Mouse (Mus musculus) E14TG2a.4 (cell line): Measurements from ENCODE around the gene Sh3bgrl3.
"Not testable (repeated sequence)": the region's sequence is repeated elsewhere in the genome, so short reads cannot be mapped to it uniquely, and the experiment has no call there.

Experiments used
- H3K27me3 ChIP-seq: 2 replicates; pipeline ENCODE4 v1.6.1; 2014; ENCODE audit warnings: low read length, control low read depth; ENCODE audit not compliant: insufficient read depth
- H3K36me3 ChIP-seq: 2 replicates; pipeline ENCODE4 v1.6.1; 2014; ENCODE audit warnings: low read length, control low read depth; ENCODE audit not compliant: insufficient read depth
- H3K4me1 ChIP-seq: replicated peaks from 2 replicates; pipeline ENCODE4 v1.6.1; 2014; ENCODE audit warnings: low read depth, low read length, control low read depth
- H3K4me3 ChIP-seq: replicated peaks from 2 replicates; pipeline ENCODE4 v1.5.1; 2014; ENCODE audit warnings: mild to moderate bottlenecking, low read length
- H3K9me3 ChIP-seq: 2 replicates; pipeline ENCODE4 v1.6.1; 2014; ENCODE audit warnings: low read length, control low read depth
- CTCF ChIP-seq: conservative IDR thresholded peaks from 2 replicates; pipeline ENCODE4 v1.5.1; 2014; ENCODE audit warnings: low read length
- NANOG ChIP-seq: IDR thresholded peaks from 2 replicates; pipeline ENCODE4 v1.6.1; 2014; ENCODE audit warnings: borderline replicate concordance, low read length, mixed read lengths
- POU5F1 ChIP-seq: IDR thresholded peaks from 2 replicates; pipeline ENCODE4 v1.6.1; 2014; ENCODE audit warnings: low read length, borderline replicate concordance

The Sh3bgrl3 gene

DNA sequence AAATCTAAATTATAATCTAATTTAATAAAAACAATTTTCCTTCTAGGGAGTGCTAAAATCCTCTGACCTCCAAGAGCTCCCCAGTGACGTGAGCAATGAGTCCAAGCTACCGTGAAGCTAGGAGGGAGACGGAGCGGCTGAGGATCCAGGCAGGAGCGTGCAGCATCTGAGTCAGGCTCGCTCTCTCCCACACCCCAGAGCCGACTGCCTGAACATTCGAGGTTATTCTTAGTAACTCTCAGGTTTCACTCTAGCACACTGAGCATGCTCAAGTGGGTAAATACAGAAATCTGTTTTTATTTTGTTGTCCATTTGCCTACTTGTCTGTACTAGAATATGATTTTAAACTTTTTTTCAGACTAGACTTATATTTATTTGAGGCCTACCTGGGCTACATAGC is 28.2 kb upstream of the Sh3bgrl3 start:
- no peaks in the 10 kb centered on the region; the same call in 1 of the 2 replicates for H3K4me1 ChIP-seq
- peaks cover 69% of the 10 kb centered on the region for H3K36me3 ChIP-seq
- no peaks in the 10 kb centered on the region for H3K9me3 ChIP-seq
- no peak overlapping the region for H3K4me3 ChIP-seq
- no peaks in the 10 kb centered on the region for H3K27me3 ChIP-seq
- TF ChIP-seq NANOG: no peak
- TF ChIP-seq POU5F1: no peak

DNA sequence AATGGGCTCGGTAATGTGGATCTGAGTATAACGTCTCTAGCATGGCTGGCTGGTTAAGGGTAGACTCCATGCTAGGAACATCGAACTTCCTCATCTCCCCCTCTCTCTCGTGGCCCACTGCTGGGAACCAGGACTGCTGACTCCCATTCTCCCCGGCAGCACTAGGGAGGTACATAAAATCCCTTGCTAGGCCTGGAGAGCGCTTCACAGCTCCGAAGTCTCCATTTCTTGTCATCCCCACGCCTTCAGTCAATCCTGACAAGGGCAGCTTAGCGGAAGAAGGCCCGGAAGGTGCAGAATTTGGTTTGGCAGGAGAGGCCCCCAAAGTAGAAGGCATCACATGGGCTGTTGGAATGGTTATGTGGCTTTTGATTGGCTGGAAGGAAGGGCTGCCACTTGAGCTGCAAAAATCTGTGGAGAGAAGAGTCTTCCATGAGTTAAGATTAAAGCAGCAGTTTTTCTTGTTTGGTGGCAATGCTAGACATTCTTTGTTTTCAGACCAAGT is 27.4 kb upstream of the Sh3bgrl3 start:
- H3K4me1 ChIP-seq: no peaks in the 10 kb centered on the region; the same call in 1 of the 2 replicates
- no peak overlapping the region for H3K4me3 ChIP-seq
- no peaks in the 10 kb centered on the region for H3K9me3 ChIP-seq
- no peaks in the 10 kb centered on the region for H3K27me3 ChIP-seq
- TF ChIP-seq NANOG (no peak), CTCF (no peak), POU5F1 (no peak)
- peaks cover 76% of the 10 kb centered on the region for H3K36me3 ChIP-seq

DNA sequence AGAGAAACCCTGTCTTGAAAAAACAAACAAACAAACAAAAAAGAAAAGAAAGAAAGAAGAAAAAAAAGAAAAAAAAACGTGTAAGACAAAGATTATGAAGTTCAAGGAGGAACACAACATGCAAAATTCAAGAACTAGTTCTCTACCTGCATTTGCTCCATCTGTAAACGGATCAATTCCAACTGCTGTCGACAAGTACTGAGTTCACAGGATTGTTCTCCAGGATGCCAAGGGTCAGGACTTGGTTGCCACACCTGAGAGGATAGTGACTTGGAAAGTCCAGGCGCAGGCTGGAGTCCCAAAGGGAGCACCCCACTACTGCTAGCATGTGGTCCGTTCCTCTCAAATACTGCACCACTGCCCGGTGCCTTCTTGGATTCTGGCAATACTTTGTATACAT is 26.9 kb upstream of the Sh3bgrl3 start:
- Histone ChIP-seq H3K4me1 (no peaks in the 10 kb centered on the region; the same call in 1 of the 2 replicates), H3K4me3 (no peak overlapping the region), H3K9me3 (no peaks in the 10 kb centered on the region), H3K27me3 (no peaks in the 10 kb centered on the region), H3K36me3 (peaks cover 81% of the 10 kb centered on the region)
- no peak for TF ChIP-seq CTCF

DNA sequence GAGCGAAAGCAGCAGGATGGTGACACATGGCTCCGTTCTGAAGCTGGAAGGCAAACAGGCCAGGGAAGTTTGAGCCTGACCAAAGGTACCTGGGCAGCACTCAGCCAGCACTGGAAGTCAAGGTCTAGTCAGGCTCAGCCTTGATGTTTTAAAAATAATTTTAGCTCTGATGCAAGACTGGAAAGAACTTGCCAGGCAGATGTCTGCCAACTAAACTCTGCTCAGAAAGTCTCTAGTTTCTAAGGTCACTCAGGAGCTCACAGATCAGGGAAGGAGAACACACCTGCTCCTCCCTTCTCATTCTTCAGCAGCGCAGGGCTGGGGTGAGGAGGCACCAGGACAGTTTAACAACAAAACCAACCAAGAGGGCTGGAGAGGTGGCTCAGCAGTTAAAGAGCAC is 25.8 kb upstream of the Sh3bgrl3 start:
- H3K4me1 ChIP-seq: peaks cover 1% of the 10 kb centered on the region; the same call in 1 of the 2 replicates
- peaks cover 90% of the 10 kb centered on the region for H3K36me3 ChIP-seq
- TF ChIP-seq NANOG: no peak
- no peak for TF ChIP-seq CTCF
- no peak for TF ChIP-seq POU5F1
- H3K4me3 ChIP-seq: no peak overlapping the region
- H3K9me3 ChIP-seq: no peaks in the 10 kb centered on the region
- H3K27me3 ChIP-seq: no peaks in the 10 kb centered on the region

DNA sequence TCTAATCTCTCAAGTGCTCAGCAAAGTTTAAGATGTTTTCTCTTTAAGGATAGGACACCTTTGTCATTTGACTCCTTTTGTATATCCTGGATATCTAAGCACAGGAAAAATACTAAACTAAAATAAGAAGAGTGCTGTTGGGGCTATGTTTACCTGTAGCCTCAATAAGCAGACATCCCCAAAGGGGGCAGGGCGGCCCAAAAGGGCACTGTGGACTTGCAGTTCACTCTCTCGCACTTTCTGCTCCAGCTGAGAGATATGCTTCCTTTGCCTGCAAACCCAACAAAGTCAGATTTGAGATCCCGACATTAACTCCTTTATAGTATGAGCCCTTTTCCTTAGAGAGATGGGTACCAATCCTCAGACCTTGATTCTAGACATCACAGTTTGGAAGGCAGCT is 25.1 kb upstream of the Sh3bgrl3 start:
- H3K36me3 ChIP-seq: peaks cover 93% of the 10 kb centered on the region
- no peaks in the 10 kb centered on the region for H3K27me3 ChIP-seq
- no peak overlapping the region for H3K4me3 ChIP-seq

DNA sequence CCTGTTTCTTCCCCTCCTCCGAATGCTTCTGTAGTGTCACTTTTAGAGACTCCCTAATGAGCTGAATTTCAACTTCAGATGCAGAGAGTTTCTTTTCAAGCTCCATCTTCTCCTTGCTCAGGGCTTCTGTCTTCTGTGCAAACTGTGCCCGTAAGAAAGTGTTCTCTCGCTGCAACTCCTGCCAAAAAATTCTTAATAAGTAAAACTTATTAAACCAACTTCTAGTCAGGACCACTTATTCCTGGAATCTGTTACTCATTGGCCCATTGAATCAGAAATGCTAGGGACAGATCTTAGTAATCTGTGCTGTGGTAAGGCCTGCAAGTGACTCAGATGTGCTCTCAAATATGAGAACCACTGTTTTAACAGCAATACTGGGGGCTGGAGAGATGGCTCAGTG is 23.5 kb upstream of the Sh3bgrl3 start:
- no peak for TF ChIP-seq CTCF
- TF ChIP-seq NANOG: no peak
- no peak for TF ChIP-seq POU5F1
- no peak overlapping the region for H3K4me3 ChIP-seq
- H3K27me3 ChIP-seq: no peaks in the 10 kb centered on the region
- H3K4me1 ChIP-seq: peaks cover 14% of the 10 kb centered on the region
- H3K9me3 ChIP-seq: no peaks in the 10 kb centered on the region
- H3K36me3 ChIP-seq: peaks cover 94% of the 10 kb centered on the region

More for the DNA sequence above, 25.1 kb upstream of the Sh3bgrl3 start:
- no peak for TF ChIP-seq CTCF
- TF ChIP-seq NANOG: no peak
- no peak for TF ChIP-seq POU5F1
- H3K4me1 ChIP-seq: peaks cover 6% of the 10 kb centered on the region; the same call in 1 of the 2 replicates
- H3K9me3 ChIP-seq: no peaks in the 10 kb centered on the region

DNA sequence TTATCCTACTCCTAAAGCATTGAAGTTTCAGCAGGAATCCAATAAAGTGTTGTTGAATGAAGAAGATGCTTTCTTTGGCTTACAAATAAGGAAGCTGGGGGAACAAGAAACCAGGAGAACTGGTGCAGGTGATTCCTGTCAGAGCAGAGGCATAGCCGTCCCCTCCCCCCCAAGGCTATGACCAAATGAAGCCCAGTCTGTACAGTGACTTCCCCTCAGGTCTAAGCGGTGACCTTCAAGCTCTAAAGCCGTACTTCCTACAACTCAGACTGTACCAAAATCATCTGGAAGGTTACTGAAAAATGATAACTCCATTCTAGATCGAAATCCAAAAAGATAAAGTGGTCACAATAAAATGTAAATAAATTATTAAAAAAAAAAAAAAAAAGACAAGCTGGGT is 20.8 kb upstream of the Sh3bgrl3 start:
- H3K27me3 ChIP-seq: no peaks in the 10 kb centered on the region
- H3K4me3 ChIP-seq: no peak overlapping the region
- TF ChIP-seq CTCF (no peak), NANOG (no peak), POU5F1 (no peak)
- no peaks in the 10 kb centered on the region for H3K9me3 ChIP-seq
- H3K4me1 ChIP-seq: peaks cover 14% of the 10 kb centered on the region
- peaks cover 92% of the 10 kb centered on the region for H3K36me3 ChIP-seq

DNA sequence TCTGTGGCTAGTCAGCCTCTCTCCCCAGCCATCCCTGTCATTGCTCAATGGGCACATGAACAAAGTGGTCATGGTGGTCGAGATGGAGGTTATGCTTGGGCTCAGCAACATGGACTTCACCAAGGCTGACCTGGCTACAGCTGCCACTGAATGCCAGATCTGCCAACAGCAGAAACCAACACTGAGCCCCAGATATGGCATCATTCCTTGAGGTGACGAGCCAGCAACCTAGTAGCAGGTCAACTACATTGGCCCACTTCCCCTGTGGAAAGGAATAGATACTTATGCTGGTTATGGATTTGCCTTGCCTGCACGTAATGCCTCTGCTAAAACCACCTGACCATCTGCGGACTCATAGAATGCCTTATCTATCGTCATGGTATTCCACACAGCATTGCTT is 15.7 kb upstream of the Sh3bgrl3 start:
- not testable (repeated sequence) for H3K4me3 ChIP-seq, H3K9me3 ChIP-seq, H3K27me3 ChIP-seq
- Histone ChIP-seq H3K36me3 (peaks cover 76% of the 10 kb centered on the region), H3K4me1 (peaks cover 15% of the 10 kb centered on the region)

DNA sequence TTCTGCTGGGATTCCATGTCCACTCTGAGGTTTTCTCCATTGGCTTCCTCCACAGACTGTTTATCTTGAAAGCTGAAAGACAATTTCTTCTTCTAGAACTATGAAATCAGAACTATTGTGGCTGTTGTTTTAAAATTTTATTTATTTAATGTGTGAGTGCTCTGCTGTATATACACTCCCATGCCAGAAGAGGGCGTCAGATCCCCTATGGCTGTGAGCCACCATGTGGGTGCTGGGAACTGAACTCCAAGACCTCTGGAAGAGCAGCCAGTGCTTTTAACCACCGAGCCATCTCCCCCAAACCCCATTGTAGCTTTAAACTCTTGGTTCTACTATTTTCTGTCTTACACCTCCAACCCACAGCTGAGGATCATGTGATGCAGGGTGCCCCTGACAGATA is 10.3 kb upstream of the Sh3bgrl3 start:
- Histone ChIP-seq H3K36me3 (peaks cover 76% of the 10 kb centered on the region), H3K4me1 (peaks cover 11% of the 10 kb centered on the region), H3K27me3 (no peaks in the 10 kb centered on the region), H3K9me3 (no peaks in the 10 kb centered on the region), H3K4me3 (no peak overlapping the region)
- peak; percentile 81 for TF ChIP-seq CTCF
- TF ChIP-seq NANOG: no peak
